Mouse (Mus musculus): Measurements from ENCODE around the gene Tas2r143. TPM values are rescaled to one million over a fixed set of nuclear protein-coding genes. Genes with fewer than 3 reads are reported as not detected.

The Tas2r143 gene
- polyA plus RNA-seq (2017; shearing (Covaris generic)) = not detected

GRCm38 (mm10) chr6:42399938-42400337, at the start of gene Tas2r143:
TSS of gene Tas2r143 (plus strand) at chr6:42400238.

GRCm38 (mm10) chr6:42372816-42373547, 27.1 kb upstream of the Tas2r143 start, which contains the start of gene Epha1:
TSS of gene Epha1 (minus strand) at chr6:42373268.

GRCm38 (mm10) chr6:42405134-42405533, 5.1 kb downstream of the Tas2r143 start, which contains the start of gene Tas2r135:
TSS of gene Tas2r135 (plus strand) at chr6:42405434.

GRCm38 (mm10) chr6:42434446-42434845, 34.4 kb downstream of the Tas2r143 start, which contains the start of gene Tas2r126:
TSS of gene Tas2r126 (plus strand) at chr6:42434535.

Other genes with a start within 250 kb of the Tas2r143 start
- not detected for gene Tas2r144, start 184.9 kb upstream of the Tas2r143 start, polyA plus RNA-seq (2017; shearing (Covaris generic))
- 13.4 TPM for gene Gstk1, start 154.3 kb upstream of the Tas2r143 start, polyA plus RNA-seq (2017; shearing (Covaris generic))
- not detected for gene Tmem139, start 138.3 kb upstream of the Tas2r143 start, polyA plus RNA-seq (2017; shearing (Covaris generic))
- gene Casp2, start 135.3 kb upstream of the Tas2r143 start, polyA plus RNA-seq (2017; shearing (Covaris generic)) = 77.7 TPM
- gene Clcn1, start 113.6 kb upstream of the Tas2r143 start, polyA plus RNA-seq (2017; shearing (Covaris generic)) = not detected
- gene Fam131b, start 75.6 kb upstream of the Tas2r143 start, polyA plus RNA-seq (2017; shearing (Covaris generic)) = not detected
- gene Zyx, start 50.6 kb upstream of the Tas2r143 start, polyA plus RNA-seq (2017; shearing (Covaris generic)) = 91.9 TPM
- 0.16 TPM for gene Epha1, start 27.0 kb upstream of the Tas2r143 start, polyA plus RNA-seq (2017; shearing (Covaris generic))
- gene Tas2r135, start 5.2 kb downstream of the Tas2r143 start, polyA plus RNA-seq (2017; shearing (Covaris generic)) = not detected
- not detected for gene Tas2r126, start 34.3 kb downstream of the Tas2r143 start, polyA plus RNA-seq (2017; shearing (Covaris generic))
- gene Olfr458, start 65.0 kb downstream of the Tas2r143 start, polyA plus RNA-seq (2017; shearing (Covaris generic)) = not detected
- not detected for gene Olfr457, start 76.1 kb downstream of the Tas2r143 start, polyA plus RNA-seq (2017; shearing (Covaris generic))
- gene Olfr456, start 87.0 kb downstream of the Tas2r143 start, polyA plus RNA-seq (2017; shearing (Covaris generic)) = not detected
- gene Olfr455, start 147.3 kb downstream of the Tas2r143 start, polyA plus RNA-seq (2017; shearing (Covaris generic)) = not detected
- not detected for gene Tcaf3, start 197.5 kb downstream of the Tas2r143 start, polyA plus RNA-seq (2017; shearing (Covaris generic))
- not detected for gene Tcaf2, start 245.0 kb downstream of the Tas2r143 start, polyA plus RNA-seq (2017; shearing (Covaris generic))